Mouse (Mus musculus) embryonic facial prominence, embryonic 11.5 days (tissue): Measurements from ENCODE around the gene Fbh1. TPM values are rescaled to one million over a fixed set of nuclear protein-coding genes. Genes with fewer than 3 reads are reported as not detected.

Source experiments
- ATAC-seq: fragments of 200-750 bp; cut with Nextera tagmentation; replicated peaks from 2 replicates; pipeline ENCODE4 v1.8.0; 2017; ENCODE audit warnings: low read depth; ENCODE audit not compliant: insufficient number of reproducible peaks, low FRiP score, low TSS enrichment
- DNase-seq: peaks from one replicate; pipeline ENCODE4 v3.0.0-alpha.2; 2015; ENCODE audit warnings: low spot score
- H3K27ac ChIP-seq: fragments of 300-500 bp; sonication (generic); replicated peaks from 2 replicates; pipeline ENCODE4 v1.5.1; 2014; ENCODE audit warnings: mild to moderate bottlenecking, low read depth, low read length, control low read depth
- H3K27me3 ChIP-seq: fragments of 300-500 bp; sonication (generic); 2 replicates; pipeline ENCODE4 v1.6.1; 2014; ENCODE audit warnings: mild to moderate bottlenecking, low read length, moderate library complexity, mixed read lengths; ENCODE audit not compliant: control insufficient read depth, insufficient read depth
- H3K36me3 ChIP-seq: fragments of 300-500 bp; sonication (generic); replicated peaks from 2 replicates; pipeline ENCODE4 v1.6.1; 2014; ENCODE audit warnings: low read depth, mild to moderate bottlenecking, low read length, moderate library complexity, mixed read lengths; ENCODE audit not compliant: control insufficient read depth, insufficient read depth
- H3K4me1 ChIP-seq: fragments of 300-500 bp; sonication (generic); 2 replicates; pipeline ENCODE4 v1.6.1; 2014; ENCODE audit warnings: low read length, mixed read lengths; ENCODE audit not compliant: control insufficient read depth, insufficient read depth
- H3K4me2 ChIP-seq: fragments of 300-500 bp; sonication (generic); 2 replicates; pipeline ENCODE4 v1.6.1; 2014; ENCODE audit warnings: low read depth, mild to moderate bottlenecking, control low read depth, low read length, moderate library complexity
- H3K4me3 ChIP-seq: fragments of 300-500 bp; sonication (generic); 2 replicates; pipeline ENCODE4 v1.5.1; 2014; ENCODE audit warnings: low read depth, low read length, control low read depth
- H3K9ac ChIP-seq: fragments of 300-500 bp; sonication (generic); replicated peaks from 2 replicates; pipeline ENCODE4 v1.6.1; 2014; ENCODE audit warnings: mild to moderate bottlenecking, control low read depth, low read length
- H3K9me3 ChIP-seq: fragments of 300-500 bp; sonication (generic); replicated peaks from 2 replicates; pipeline ENCODE4 v1.6.1; 2016; ENCODE audit warnings: mild to moderate bottlenecking, low read length, inconsistent platforms, mixed read lengths; ENCODE audit not compliant: control insufficient read depth
- WGBS: fragments of 180-500 bp; shearing (Covaris S2); extraction: QIAGEN DNeasy Blood & Tissue Kit; methylation state at CpG from one replicate; pipeline ENCODE4 v1.1.7; 2014; 5-methylcytosine and 5-hydroxymethylcytosine counted together
- polyA plus RNA-seq: library from polyadenylated mRNA; unstranded; fragments of >200 nt; fragmentation: Nextera tagmentation; extraction: Ambion mirVana; gene quantifications from 2 replicates; pipeline ENCODE4 v1.2.1, GENCODE M21; 2014

Gene Fbh1
- polyA plus RNA-seq, 1 experiment from 2014 or later = 148 TPM

DNA sequence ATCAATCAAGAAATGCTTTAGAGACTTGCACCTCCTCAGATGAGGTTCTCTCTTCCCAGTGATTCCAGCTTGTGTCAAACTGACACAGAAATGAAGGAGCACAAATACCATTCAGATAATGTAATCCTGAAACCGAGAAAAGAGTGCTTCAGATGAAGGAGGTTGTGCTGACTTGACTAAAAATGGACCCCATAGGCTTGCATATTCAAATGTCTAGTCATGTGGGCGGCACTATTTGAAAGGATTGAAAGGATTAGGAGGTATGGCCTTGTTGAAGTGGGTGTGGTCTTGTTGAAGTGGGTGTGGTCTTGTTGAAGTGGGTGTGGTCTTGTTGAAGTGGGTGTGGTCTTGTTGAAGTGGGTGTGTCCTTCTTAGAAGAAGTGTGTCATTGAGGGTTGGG, 77.5 kb downstream of the Fbh1 start:
- DNase-seq = no peak

DNA sequence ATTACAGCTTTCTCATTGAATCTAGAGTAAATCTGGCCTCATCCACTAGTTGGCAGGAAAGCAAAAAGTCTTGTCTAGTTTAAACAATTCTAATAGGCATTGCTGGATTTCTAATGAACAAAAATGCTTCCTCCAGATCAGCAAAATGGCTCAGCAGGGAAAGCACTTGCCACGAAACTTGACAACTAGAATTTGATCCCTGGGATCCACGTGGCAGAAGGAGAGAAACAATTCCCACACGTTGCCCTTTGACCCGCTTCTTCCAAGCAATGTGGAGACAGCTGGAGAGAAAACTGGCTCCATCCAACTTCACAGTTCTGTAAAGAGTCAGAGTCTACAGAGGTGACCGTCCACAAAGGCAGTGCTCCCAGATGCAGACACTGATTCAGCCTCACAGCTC, 78.4 kb downstream of the Fbh1 start:
- Histone ChIP-seq H3K9me3 (no peaks in the 10 kb centered on the region), H3K36me3 (no peaks in the 10 kb centered on the region), H3K9ac (no peak overlapping the region), H3K27ac (no peak overlapping the region), H3K27me3 (no peaks in the 10 kb centered on the region), H3K4me2 (no peak overlapping the region), H3K4me3 (no peak overlapping the region), H3K4me1 (no peaks in the 10 kb centered on the region)
- 44% methylated on average over 5 of the region's 5 CpGs for WGBS
- peak; percentile 4 for DNase-seq
- ATAC-seq = no peak

More for the DNA sequence above, 77.5 kb downstream of the Fbh1 start:
- Histone ChIP-seq H3K4me1 (no peaks in the 10 kb centered on the region), H3K27ac (no peak overlapping the region), H3K9me3 (no peaks in the 10 kb centered on the region), H3K4me2 (no peak overlapping the region), H3K4me3 (no peak overlapping the region), H3K27me3 (no peaks in the 10 kb centered on the region), H3K36me3 (no peaks in the 10 kb centered on the region), H3K9ac (no peak overlapping the region)
- ATAC-seq = no peak
- 87% methylated on average over 2 of the region's 2 CpGs for WGBS

DNA sequence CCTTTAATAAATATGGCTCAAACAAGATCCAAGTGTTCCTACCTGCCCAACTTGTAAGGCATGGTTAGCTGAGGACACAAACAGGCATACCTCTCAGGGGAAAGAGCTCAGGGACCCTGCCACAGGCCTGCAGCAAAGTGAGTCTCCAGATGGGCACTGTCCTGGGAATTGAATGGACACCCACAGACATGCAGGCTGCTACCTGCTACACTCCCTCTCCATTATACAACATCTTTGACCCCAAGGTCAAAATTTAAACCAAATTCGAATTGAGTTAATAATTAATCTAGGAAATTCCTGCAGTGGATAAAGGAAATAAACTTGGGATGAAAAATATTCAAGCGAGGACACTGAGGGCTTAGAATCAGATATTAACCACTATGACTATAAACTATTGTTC, 81.5 kb downstream of the Fbh1 start:
- WGBS = 70% methylated on average over 2 of the region's 2 CpGs
- no peaks in the 10 kb centered on the region for H3K9me3 ChIP-seq
- ATAC-seq (no peak), DNase-seq (no peak)
- no peaks in the 10 kb centered on the region for H3K36me3 ChIP-seq
- H3K9ac ChIP-seq = no peak overlapping the region
- H3K4me1 ChIP-seq = no peaks in the 10 kb centered on the region
- H3K27me3 ChIP-seq = no peaks in the 10 kb centered on the region
- H3K4me3 ChIP-seq = no peak overlapping the region
- H3K4me2 ChIP-seq = no peak overlapping the region
- H3K27ac ChIP-seq = no peak overlapping the region

DNA sequence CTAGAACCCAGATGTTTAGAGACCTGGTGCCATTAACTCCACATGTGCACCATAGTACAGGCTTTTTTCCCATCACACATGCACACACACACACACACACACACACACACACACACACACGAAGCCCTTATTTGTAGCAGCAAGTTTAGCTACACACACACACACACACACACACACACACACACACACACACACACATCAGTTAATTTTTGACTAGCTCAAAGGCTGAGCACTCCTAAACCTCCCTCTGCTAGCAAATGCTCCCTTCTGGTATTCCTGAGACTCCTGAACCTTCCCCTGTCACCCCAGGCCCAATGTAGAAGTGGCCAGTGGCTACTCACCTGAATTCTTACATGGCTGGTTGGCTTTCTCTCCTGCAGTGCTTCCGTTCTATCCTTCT, 83.3 kb downstream of the Fbh1 start:
- ATAC-seq (no peak), DNase-seq (no peak)
- Histone ChIP-seq H3K36me3 (no peaks in the 10 kb centered on the region), H3K4me2 (no peak overlapping the region), H3K27ac (no peak overlapping the region), H3K9me3 (no peaks in the 10 kb centered on the region), H3K4me1 (no peaks in the 10 kb centered on the region), H3K9ac (no peak overlapping the region), H3K4me3 (no peak overlapping the region), H3K27me3 (no peaks in the 10 kb centered on the region)
- WGBS = 78% methylated on average over 2 of the region's 2 CpGs

DNA sequence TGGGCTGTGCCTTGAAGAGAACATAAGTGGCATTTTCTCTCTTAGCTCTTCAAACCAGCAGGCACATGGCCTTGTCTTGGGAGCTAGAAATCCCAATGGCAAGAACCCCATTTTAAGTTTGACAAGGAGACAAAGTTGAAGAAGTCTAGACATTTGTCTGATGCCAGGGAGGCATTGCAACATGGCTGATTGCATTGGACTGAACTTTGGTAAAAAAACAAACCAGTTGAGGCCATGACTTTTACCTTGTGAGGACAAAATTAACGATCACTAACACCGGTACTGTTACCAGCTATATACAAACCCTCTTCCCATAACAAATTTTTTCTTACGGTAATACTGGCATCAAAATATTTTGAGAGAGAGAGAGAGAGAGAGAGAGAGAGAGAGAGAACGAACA, 84.0 kb downstream of the Fbh1 start:
- no peak for DNase-seq
- H3K27ac ChIP-seq = no peak overlapping the region
- no peaks in the 10 kb centered on the region for H3K4me1 ChIP-seq
- H3K4me3 ChIP-seq = no peak overlapping the region
- no peak overlapping the region for H3K9ac ChIP-seq
- no peaks in the 10 kb centered on the region for H3K27me3 ChIP-seq
- H3K9me3 ChIP-seq = no peaks in the 10 kb centered on the region
- 85% methylated on average over 4 of the region's 4 CpGs for WGBS
- no peaks in the 10 kb centered on the region for H3K36me3 ChIP-seq
- ATAC-seq = no peak
- no peak overlapping the region for H3K4me2 ChIP-seq

Other genes starting within 250 kb of the Fbh1 start
- 12.2 and 13.8 TPM in 2 replicates for gene Pfkfb3, start 223.5 kb downstream of the Fbh1 start, polyA plus RNA-seq
- gene Rbm17, start 173.4 kb downstream of the Fbh1 start, polyA plus RNA-seq = 196 and 220 TPM in 2 replicates
- not detected in 2 replicates for gene Gm17490, start 151.3 kb downstream of the Fbh1 start, polyA plus RNA-seq
- gene Il2ra, start 134.8 kb downstream of the Fbh1 start, polyA plus RNA-seq = not detected in 2 replicates
- gene Il15ra, start 72.3 kb downstream of the Fbh1 start, polyA plus RNA-seq = 0.28 and 0.29 TPM in 2 replicates
- gene Ankrd16, start 294 bp upstream of the Fbh1 start, polyA plus RNA-seq = 23.6 and 27.7 TPM in 2 replicates